Mouse (Mus musculus): Measurements from ENCODE around the gene Gmeb2.

DNA sequence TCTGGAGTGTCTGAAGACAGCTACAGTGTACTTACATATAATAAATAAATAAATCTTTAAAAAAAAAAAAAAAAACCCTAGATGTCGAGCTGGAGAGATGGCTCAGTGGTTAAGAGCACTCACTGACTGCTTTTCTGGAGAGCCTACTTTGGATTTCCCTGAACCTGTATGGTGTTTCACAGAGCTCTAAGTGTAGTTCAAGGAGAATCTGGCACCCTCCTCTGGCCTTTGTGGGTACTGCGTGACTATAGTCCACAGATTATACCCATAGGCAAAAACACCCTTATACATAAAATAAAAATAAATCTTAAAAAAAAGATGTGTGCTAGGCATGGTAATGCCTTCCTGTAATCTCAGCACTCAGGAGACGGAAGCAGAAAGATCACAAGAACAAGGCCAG lies 46.2 kb upstream of the Gmeb2 start:
- no peak for TF ChIP-seq CTCF (IDR thresholded peaks at IDR 0.05; ENCODE audit: borderline replicate concordance, control insufficient read depth, extremely low read depth, insufficient read depth, low read length, poor library complexity)
- no peak for TF ChIP-seq POLR2A (IDR thresholded peaks at IDR 0.05; ENCODE audit: control insufficient read depth, extremely low read depth, insufficient read depth, low read length, poor library complexity)
